27 mouse cellular contexts compared by ENCODE assay signal in genomic region chr7:96033636-96034035, GRCm38 (mm10).
DNase-seq lines count a peak whose midpoint lies in the region; ATAC-seq and TF ChIP-seq lines count a peak whose summit lies in the region.
"Had no signal": no experiment of that assay in that cellular context is flagged by ENCODE, and none has a peak within 500 bp of the region (broad histone marks: within the 10 kb centered on the region; RNA-seq: fewer than 3 reads in every experiment).

No protein-coding gene starts in this region.

- DNase-seq in forebrain, embryonic 14.5 days (ENCODE audit: low spot score): peak; percentile 49
- DNase-seq in midbrain, postnatal 0 days (ENCODE audit: low spot score): peak; percentile 5
- no peak for DNase-seq in midbrain, embryonic 10.5 days (ENCODE audit: low spot score)
- peak; percentile 18 to 35 for DNase-seq in layer of hippocampus, adult 8-10 months (ENCODE audit: low spot score in 2 of 2)
- no peak for DNase-seq in adrenal gland, adult 8-10 months
- no peak for DNase-seq in urinary bladder, postnatal 14 days (ENCODE audit: low spot score)
- DNase-seq: cerebellum, adult 8-10 months; gastrocnemius, postnatal 10 days; heart, postnatal 10 days; kidney, postnatal 25 days; liver; lung, postnatal 4 days; right cerebral cortex, adult 18-20 months; thymus, adult 18-20 months; thymus, postnatal 4 days had no signal

- ATAC-seq in forebrain, embryonic 14.5 days: 0 out of 2 replicates have a peak, but pooled peaks have one; percentile 34
- ATAC-seq in forebrain, embryonic 12.5 days (ENCODE audit: low FRiP score): no peak
- no peak for ATAC-seq in midbrain, postnatal 0 days (ENCODE audit: low FRiP score)
- ATAC-seq: CD4-positive, CD25-positive, alpha-beta regulatory T cell, adult 4 months; intestine, postnatal 0 days; midbrain, embryonic 15.5 days had no signal

- no peak overlapping the region for H3K4me2 ChIP-seq in forebrain, embryonic 14.5 days (ENCODE audit: low read length)
- no peak overlapping the region for H3K4me2 ChIP-seq in forebrain, embryonic 12.5 days
- H3K4me2 ChIP-seq in midbrain, postnatal 0 days (ENCODE audit: low read depth, low read length, poor library complexity, severe bottlenecking): no peak overlapping the region
- H3K4me2 ChIP-seq: heart, embryonic 12.5 days; liver, embryonic 15.5 days; midbrain, embryonic 15.5 days; neural tube, embryonic 13.5 days had no signal

- H3K36me3 ChIP-seq in forebrain, embryonic 14.5 days (ENCODE audit: control insufficient read depth, insufficient read depth, low read length): no peaks in the 10 kb centered on the region
- no peaks in the 10 kb centered on the region for H3K36me3 ChIP-seq in forebrain, embryonic 12.5 days (replicated peaks)
- no peaks in the 10 kb centered on the region for H3K36me3 ChIP-seq in midbrain, postnatal 0 days (ENCODE audit: insufficient read depth, low read length)
- no peaks in the 10 kb centered on the region for H3K36me3 ChIP-seq in midbrain, embryonic 10.5 days
- H3K36me3 ChIP-seq: embryonic facial prominence, embryonic 10.5 days; heart, embryonic 12.5 days; hindbrain, embryonic 10.5 days; limb, embryonic 10.5 days; liver, embryonic 15.5 days; midbrain, embryonic 15.5 days; neural tube, embryonic 13.5 days had no signal

- H3K27ac ChIP-seq in forebrain, embryonic 14.5 days (ENCODE audit: low read depth, low read length): no peak overlapping the region
- H3K27ac ChIP-seq in forebrain, embryonic 12.5 days: no peak overlapping the region
- H3K27ac ChIP-seq in midbrain, postnatal 0 days (ENCODE audit: low read depth, low read length): no peak overlapping the region
- no peak overlapping the region for H3K27ac ChIP-seq in midbrain, embryonic 10.5 days (replicated peaks)
- H3K27ac ChIP-seq: embryonic facial prominence, embryonic 10.5 days; hindbrain, embryonic 10.5 days; left cerebral cortex, adult 2 months; limb, embryonic 10.5 days; liver, embryonic 15.5 days; midbrain, embryonic 15.5 days; neural tube, embryonic 13.5 days had no signal

- no peaks in the 10 kb centered on the region for H3K4me1 ChIP-seq in forebrain, embryonic 14.5 days (ENCODE audit: control insufficient read depth, insufficient read depth, low read length)
- H3K4me1 ChIP-seq in forebrain, embryonic 12.5 days: no peaks in the 10 kb centered on the region
- no peaks in the 10 kb centered on the region for H3K4me1 ChIP-seq in midbrain, postnatal 0 days (ENCODE audit: insufficient read depth, low read length)
- H3K4me1 ChIP-seq in midbrain, embryonic 10.5 days: no peaks in the 10 kb centered on the region
- H3K4me1 ChIP-seq: embryonic facial prominence, embryonic 10.5 days; heart, embryonic 12.5 days; hindbrain, embryonic 10.5 days; limb, embryonic 10.5 days; liver, embryonic 15.5 days; midbrain, embryonic 15.5 days; neural tube, embryonic 13.5 days had no signal

- no peak overlapping the region for H3K9ac ChIP-seq in forebrain, embryonic 14.5 days (ENCODE audit: low read length)
- no peak overlapping the region for H3K9ac ChIP-seq in forebrain, embryonic 12.5 days
- no peak overlapping the region for H3K9ac ChIP-seq in midbrain, postnatal 0 days (replicated peaks; ENCODE audit: low read length, poor library complexity, severe bottlenecking)
- H3K9ac ChIP-seq: heart, embryonic 12.5 days; liver, embryonic 15.5 days; midbrain, embryonic 15.5 days; neural tube, embryonic 13.5 days had no signal

- no peak for TF ChIP-seq CTCF in midbrain, postnatal 0 days (IDR thresholded peaks at IDR 0.05)

- WGBS in forebrain, embryonic 14.5 days: 67% methylated on average over 4 of the region's 4 CpGs
- 88% methylated on average over 4 of the region's 4 CpGs for WGBS in forebrain, embryonic 12.5 days
- WGBS in midbrain, postnatal 0 days: 73% methylated on average over 4 of the region's 4 CpGs
- 87% methylated on average over 4 of the region's 4 CpGs for WGBS in midbrain, embryonic 10.5 days

- no peaks in the 10 kb centered on the region for H3K9me3 ChIP-seq in forebrain, embryonic 14.5 days (replicated peaks; ENCODE audit: control insufficient read depth, low read length)
- no peaks in the 10 kb centered on the region for H3K9me3 ChIP-seq in forebrain, embryonic 12.5 days
- H3K9me3 ChIP-seq in midbrain, postnatal 0 days (ENCODE audit: low read length): no peaks in the 10 kb centered on the region
- H3K9me3 ChIP-seq in midbrain, embryonic 10.5 days (replicated peaks): no peaks in the 10 kb centered on the region
- H3K9me3 ChIP-seq: embryonic facial prominence, embryonic 10.5 days; heart, embryonic 12.5 days; hindbrain, embryonic 10.5 days; limb, embryonic 10.5 days; liver, embryonic 15.5 days; midbrain, embryonic 15.5 days; neural tube, embryonic 13.5 days had no signal

- H3K27me3 ChIP-seq in forebrain, embryonic 14.5 days (replicated peaks; ENCODE audit: control insufficient read depth, insufficient read depth, low read length): no peaks in the 10 kb centered on the region
- H3K27me3 ChIP-seq in forebrain, embryonic 12.5 days: no peaks in the 10 kb centered on the region
- H3K27me3 ChIP-seq in midbrain, postnatal 0 days (ENCODE audit: insufficient read depth, low read length): no peaks in the 10 kb centered on the region
- no peaks in the 10 kb centered on the region for H3K27me3 ChIP-seq in midbrain, embryonic 10.5 days (ENCODE audit: low read depth, poor library complexity, severe bottlenecking)
- H3K27me3 ChIP-seq: heart, embryonic 12.5 days; liver, embryonic 15.5 days; midbrain, embryonic 15.5 days; neural tube, embryonic 13.5 days had no signal

- H3K4me3 ChIP-seq in forebrain, embryonic 14.5 days (ENCODE audit: low read depth, low read length): no peak overlapping the region
- no peak overlapping the region for H3K4me3 ChIP-seq in forebrain, embryonic 12.5 days (replicated peaks)
- H3K4me3 ChIP-seq in midbrain, postnatal 0 days (ENCODE audit: low read depth, low read length): no peak overlapping the region
- no peak overlapping the region for H3K4me3 ChIP-seq in midbrain, embryonic 10.5 days
- H3K4me3 ChIP-seq: embryonic facial prominence, embryonic 10.5 days; heart, embryonic 12.5 days; hindbrain, embryonic 10.5 days; left cerebral cortex, adult 2 months; limb, embryonic 10.5 days; liver, embryonic 15.5 days; midbrain, embryonic 15.5 days; myocyte; neural tube, embryonic 13.5 days had no signal

Comparison
In these comparisons a context has a peak if more than half of its experiments do, and no peak if none do; other contexts are left out.
1. DNase-seq: peak in forebrain, embryonic 14.5 days (single experiment), midbrain, postnatal 0 days (single experiment) and layer of hippocampus, adult 8-10 months (2 of 2); none in midbrain, embryonic 10.5 days (single experiment), adrenal gland, adult 8-10 months (single experiment) and urinary bladder, postnatal 14 days (single experiment).